Mouse (Mus musculus) midbrain, embryonic 13.5 days (tissue): Measurements from ENCODE around the gene C2cd4d. TPM values are rescaled to one million over a fixed set of nuclear protein-coding genes. Genes with fewer than 3 reads are reported as not detected.

Experiments used
- ATAC-seq: fragments of 200-750 bp; cut with Nextera tagmentation; 2 replicates; pipeline ENCODE4 v1.8.0; 2017; ENCODE audit warnings: mild to moderate bottlenecking, moderate TSS enrichment, moderate library complexity
- H3K27ac ChIP-seq: fragments of 300-500 bp; sonication (generic); 2 replicates; pipeline ENCODE4 v1.5.1; 2015; ENCODE audit warnings: inconsistent platforms, mild to moderate bottlenecking, moderate library complexity
- H3K27me3 ChIP-seq: fragments of 300-500 bp; sonication (generic); 2 replicates; pipeline ENCODE4 v1.6.1; 2015; ENCODE audit warnings: mild to moderate bottlenecking, inconsistent platforms
- H3K36me3 ChIP-seq: fragments of 300-500 bp; sonication (generic); 2 replicates; pipeline ENCODE4 v1.6.1; 2015; ENCODE audit warnings: mild to moderate bottlenecking, inconsistent platforms
- H3K4me1 ChIP-seq: fragments of 300-500 bp; sonication (generic); replicated peaks from 2 replicates; pipeline ENCODE4 v1.6.1; 2015; ENCODE audit warnings: inconsistent platforms
- H3K4me2 ChIP-seq: fragments of 300-500 bp; sonication (generic); replicated peaks from 2 replicates; pipeline ENCODE4 v1.6.1; 2015; ENCODE audit warnings: moderate library complexity, mild to moderate bottlenecking, inconsistent platforms
- H3K4me3 ChIP-seq: fragments of 300-500 bp; sonication (generic); replicated peaks from 2 replicates; pipeline ENCODE4 v1.5.1; 2015; ENCODE audit warnings: mild to moderate bottlenecking, inconsistent platforms
- H3K9ac ChIP-seq: fragments of 300-500 bp; sonication (generic); replicated peaks from 2 replicates; pipeline ENCODE4 v1.6.1; 2015; ENCODE audit warnings: mild to moderate bottlenecking, inconsistent platforms
- H3K9me3 ChIP-seq: fragments of 300-500 bp; sonication (generic); 2 replicates; pipeline ENCODE4 v1.6.1; 2016; ENCODE audit warnings: mild to moderate bottlenecking, inconsistent platforms
- WGBS: fragments of 180-500 bp; shearing (Covaris S2); methylation state at CpG from one replicate; pipeline ENCODE4 v1.1.7; 2015; 5-methylcytosine and 5-hydroxymethylcytosine counted together
- polyA plus RNA-seq: library from polyadenylated mRNA; unstranded; fragments of >200 nt; fragmentation: Nextera tagmentation; extraction: Ambion mirVana; gene quantifications from 2 replicates; pipeline ENCODE4 v1.2.1, GENCODE M21; 2015

The C2cd4d gene
- polyA plus RNA-seq, 1 experiment from 2014 or later, result 2.2 TPM

DNA sequence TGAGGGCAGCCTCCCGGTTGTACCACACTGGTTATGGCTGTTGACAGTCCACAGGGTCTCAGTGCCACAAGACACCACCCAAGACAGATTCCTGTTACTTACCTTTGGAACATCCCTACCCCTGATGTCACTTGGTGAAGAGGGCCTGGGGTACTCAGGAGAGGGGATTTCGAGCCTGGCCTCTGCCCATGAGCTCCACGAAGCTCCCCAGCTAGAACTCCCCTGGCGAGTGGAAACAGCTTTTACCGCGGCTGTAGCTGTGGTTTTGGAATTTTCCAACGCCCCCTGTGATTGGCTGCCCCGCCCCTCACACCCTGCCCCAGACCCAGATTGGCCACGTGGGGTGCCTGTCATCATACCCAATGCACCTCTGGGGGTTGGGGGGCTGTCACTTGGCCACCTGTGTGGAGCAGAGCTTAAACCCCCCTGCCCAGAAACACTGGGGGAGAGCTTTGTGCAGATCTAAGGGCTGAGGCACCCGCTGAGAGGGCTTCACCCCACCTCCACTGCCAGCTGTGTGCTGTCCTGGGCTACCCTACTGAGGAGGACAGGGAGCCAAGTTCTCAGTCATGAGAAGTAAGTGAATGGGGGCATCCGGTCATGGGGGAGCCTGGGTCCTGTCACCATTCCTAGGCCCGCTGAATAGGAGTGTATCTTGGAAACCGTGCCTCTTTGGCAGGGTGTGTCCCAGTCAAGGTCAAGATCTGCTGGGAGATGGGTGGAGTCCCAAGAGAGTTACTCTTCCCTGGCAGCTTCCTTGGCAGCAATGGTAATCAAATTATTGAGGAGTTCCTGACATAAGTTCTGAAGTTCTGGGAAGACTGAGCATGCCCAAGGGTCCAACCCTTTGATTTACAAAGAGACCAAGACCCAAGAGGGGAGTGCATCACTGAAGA is 15.0 kb downstream of the C2cd4d start:
- ATAC-seq, result no peak
- H3K27me3 ChIP-seq, result peaks cover 8% of the 10 kb centered on the region
- H3K27ac ChIP-seq, result no peak overlapping the region
- no peak overlapping the region for H3K9ac ChIP-seq
- no peak overlapping the region for H3K4me3 ChIP-seq
- WGBS, result 22% methylated on average over 13 of the region's 13 CpGs
- no peaks in the 10 kb centered on the region for H3K9me3 ChIP-seq
- H3K36me3 ChIP-seq, result no peaks in the 10 kb centered on the region
- H3K4me2 ChIP-seq, result no peak overlapping the region
- H3K4me1 ChIP-seq, result peaks cover 22% of the 10 kb centered on the region

DNA sequence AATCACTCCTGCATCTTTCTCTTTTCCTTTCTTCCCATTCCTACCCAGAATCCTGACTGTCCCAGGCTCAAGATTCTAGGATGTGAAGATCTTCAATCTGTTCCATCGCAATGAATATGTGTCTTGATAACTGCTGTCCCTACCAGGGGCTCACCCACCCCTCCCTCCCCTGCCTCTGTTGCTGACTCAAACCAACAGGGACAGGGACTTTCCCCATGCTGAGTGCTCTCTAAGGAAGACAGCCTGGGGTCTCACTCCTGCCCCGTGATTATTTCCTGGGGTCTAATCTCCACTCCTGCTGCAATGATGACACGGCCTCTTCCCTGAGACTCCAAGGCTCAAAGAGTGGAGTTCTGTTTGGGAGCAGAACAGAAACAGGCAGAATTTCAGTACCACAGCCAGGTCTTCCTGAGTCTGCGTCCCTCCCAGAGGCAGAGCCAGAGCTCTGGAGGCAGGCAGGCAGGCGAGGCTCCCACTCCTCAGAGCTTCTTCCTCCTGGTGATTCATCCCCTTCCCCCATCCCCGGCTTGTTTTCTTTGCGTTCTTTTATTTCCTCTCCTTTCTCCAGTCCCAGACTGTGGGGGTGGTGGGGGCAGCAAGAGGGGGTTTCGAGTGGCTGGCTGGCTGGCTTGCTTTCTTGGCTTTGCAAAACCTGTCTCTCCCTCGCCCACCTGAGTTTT is 17.7 kb downstream of the C2cd4d start:
- H3K4me3 ChIP-seq, result no peak overlapping the region
- no peak overlapping the region for H3K4me2 ChIP-seq
- H3K27ac ChIP-seq, result no peak overlapping the region
- H3K36me3 ChIP-seq, result no peaks in the 10 kb centered on the region
- no peak for ATAC-seq
- peaks cover 4% of the 10 kb centered on the region; the same call in 1 of the 2 replicates for H3K4me1 ChIP-seq
- H3K9ac ChIP-seq, result no peak overlapping the region
- no peaks in the 10 kb centered on the region for H3K9me3 ChIP-seq
- 0 out of 2 replicates have a peak, but pooled peaks cover under 1% of the 10 kb centered on the region for H3K27me3 ChIP-seq
- WGBS, result 26% methylated on average over 9 of the region's 9 CpGs

DNA sequence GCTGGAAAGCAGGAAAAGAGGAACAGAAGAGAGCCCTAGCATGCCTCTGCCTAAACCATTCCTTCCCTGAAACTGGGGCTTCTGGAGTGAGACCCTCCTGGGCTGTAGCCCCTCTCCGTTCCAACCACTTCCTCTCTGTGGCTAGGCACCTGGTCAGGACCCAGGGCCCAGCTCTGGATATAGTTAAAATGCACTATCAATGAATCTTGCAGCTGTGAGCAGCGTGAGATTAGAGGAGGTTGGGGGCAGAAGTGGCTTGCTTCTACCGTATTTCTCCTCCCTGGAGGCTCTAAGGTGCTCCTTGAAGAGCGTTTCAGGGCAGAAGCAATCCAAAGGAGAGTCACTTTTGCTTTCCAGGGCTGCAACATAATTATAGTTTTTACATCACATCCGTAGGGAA is 20.1 kb downstream of the C2cd4d start:
- Histone ChIP-seq H3K4me2 (no peak overlapping the region), H3K4me1 (peaks cover 4% of the 10 kb centered on the region; the same call in 1 of the 2 replicates), H3K36me3 (no peaks in the 10 kb centered on the region), H3K27ac (no peak overlapping the region), H3K9ac (no peak overlapping the region), H3K27me3 (no peaks in the 10 kb centered on the region), H3K9me3 (no peaks in the 10 kb centered on the region), H3K4me3 (no peak overlapping the region)
- ATAC-seq, result no peak
- whole genome bisulfite sequencing, result 74% methylated on average over 5 of the region's 5 CpGs

DNA sequence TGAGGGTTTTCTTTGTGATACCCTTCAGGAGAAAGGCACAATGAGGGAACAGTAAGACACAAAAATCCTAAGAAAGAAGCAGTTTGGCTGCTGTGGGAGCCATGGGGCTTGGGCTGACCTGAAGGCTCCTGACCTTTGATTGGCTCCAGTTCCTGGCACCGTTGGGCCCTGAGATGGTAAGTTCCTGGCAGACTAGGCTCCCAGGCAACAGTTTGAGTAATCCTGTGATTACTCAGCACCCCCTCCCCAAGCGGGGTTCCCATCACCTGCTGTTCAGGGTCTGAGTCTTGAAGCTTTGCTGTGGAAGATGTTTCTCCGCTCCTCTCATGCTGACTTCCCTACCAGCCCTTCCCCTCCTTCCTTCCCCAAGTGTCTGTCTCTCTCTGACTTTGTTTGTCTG is 21.2 kb downstream of the C2cd4d start:
- peaks cover 4% of the 10 kb centered on the region; the same call in 1 of the 2 replicates for H3K4me1 ChIP-seq
- H3K36me3 ChIP-seq, result no peaks in the 10 kb centered on the region
- no peak for ATAC-seq
- H3K4me3 ChIP-seq, result no peak overlapping the region
- 47% methylated on average over 3 of the region's 3 CpGs for WGBS
- no peaks in the 10 kb centered on the region for H3K27me3 ChIP-seq
- H3K9me3 ChIP-seq, result no peaks in the 10 kb centered on the region
- no peak overlapping the region for H3K9ac ChIP-seq
- no peak overlapping the region for H3K27ac ChIP-seq
- no peak overlapping the region for H3K4me2 ChIP-seq

DNA sequence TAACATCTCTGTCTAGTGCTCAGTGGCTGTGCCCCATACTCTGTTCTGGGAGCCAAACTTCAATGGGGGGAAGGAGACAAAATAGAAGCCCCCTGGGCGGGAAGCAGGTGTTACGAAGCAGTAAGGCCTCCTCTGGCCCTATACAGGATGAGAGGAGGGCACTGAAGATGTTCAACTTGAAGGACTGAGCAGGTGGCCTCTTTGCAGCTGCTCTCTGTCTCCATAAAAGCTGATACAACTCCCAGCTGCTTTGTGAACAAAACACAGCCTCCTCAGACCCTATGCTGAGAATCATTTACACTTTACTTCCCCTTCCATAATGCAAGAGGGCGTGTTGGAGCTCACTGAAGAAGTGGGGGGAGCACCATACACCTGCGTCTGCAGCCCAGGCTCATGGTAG is 24.4 kb downstream of the C2cd4d start:
- 65% methylated on average over 4 of the region's 4 CpGs for WGBS
- H3K27me3 ChIP-seq, result no peaks in the 10 kb centered on the region
- no peak overlapping the region for H3K4me2 ChIP-seq

DNA sequence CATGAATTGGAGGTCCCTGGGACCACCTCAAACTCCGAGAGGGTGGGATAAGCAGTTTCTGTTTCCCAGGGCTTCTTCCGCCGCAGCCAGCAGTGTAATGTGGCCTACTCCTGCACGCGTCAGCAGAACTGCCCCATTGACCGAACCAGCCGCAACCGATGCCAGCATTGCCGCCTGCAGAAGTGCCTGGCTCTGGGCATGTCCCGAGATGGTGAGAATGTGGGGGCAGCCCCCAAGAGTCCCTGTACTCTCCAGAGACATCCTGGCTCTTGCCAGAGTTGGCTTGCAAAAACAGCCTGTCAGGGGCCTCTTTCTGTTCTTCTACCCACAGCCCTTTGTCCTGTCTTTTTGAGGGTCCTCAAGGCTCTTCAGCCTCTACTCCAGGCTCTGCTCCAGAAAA is 25.2 kb downstream of the C2cd4d start:
- H3K4me1 ChIP-seq, result no peaks in the 10 kb centered on the region
- H3K9me3 ChIP-seq, result no peaks in the 10 kb centered on the region
- 95% methylated on average over 10 of the region's 10 CpGs for WGBS
- H3K27me3 ChIP-seq, result no peaks in the 10 kb centered on the region
- no peaks in the 10 kb centered on the region for H3K36me3 ChIP-seq
- no peak for ATAC-seq
- H3K4me3 ChIP-seq, result no peak overlapping the region
- H3K27ac ChIP-seq, result no peak overlapping the region
- no peak overlapping the region for H3K9ac ChIP-seq
- no peak overlapping the region for H3K4me2 ChIP-seq

More for the DNA sequence above, 24.4 kb downstream of the C2cd4d start:
- Histone ChIP-seq H3K27ac (no peak overlapping the region), H3K36me3 (no peaks in the 10 kb centered on the region), H3K9me3 (no peaks in the 10 kb centered on the region), H3K4me3 (no peak overlapping the region), H3K9ac (no peak overlapping the region), H3K4me1 (no peaks in the 10 kb centered on the region)
- ATAC-seq, result no peak

DNA sequence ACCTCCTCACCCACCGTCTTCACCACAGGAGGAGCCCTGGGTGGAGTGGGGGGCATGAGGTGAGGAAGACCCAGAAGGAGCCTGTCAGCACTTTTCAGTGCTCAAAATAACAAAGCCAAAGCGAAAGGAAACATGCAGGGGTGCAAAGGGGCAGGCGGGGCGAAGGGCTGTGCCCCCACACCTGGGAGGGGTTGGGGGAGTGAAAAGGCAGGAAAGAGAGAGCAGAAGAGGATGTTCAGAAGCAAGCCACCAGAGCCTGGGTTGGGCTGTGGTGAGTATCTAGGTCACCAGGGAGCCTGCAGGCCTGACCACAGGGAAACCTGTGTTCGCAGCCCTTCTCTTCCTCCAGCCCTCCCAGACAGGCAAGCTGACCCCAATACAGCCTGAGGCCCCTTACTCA is 25.8 kb downstream of the C2cd4d start:
- Histone ChIP-seq H3K4me3 (no peak overlapping the region), H3K4me2 (no peak overlapping the region), H3K27me3 (no peaks in the 10 kb centered on the region), H3K9ac (no peak overlapping the region), H3K27ac (no peak overlapping the region), H3K36me3 (no peaks in the 10 kb centered on the region), H3K4me1 (no peaks in the 10 kb centered on the region), H3K9me3 (no peaks in the 10 kb centered on the region)
- no peak for ATAC-seq
- 86% methylated on average over 5 of the region's 5 CpGs for WGBS

DNA sequence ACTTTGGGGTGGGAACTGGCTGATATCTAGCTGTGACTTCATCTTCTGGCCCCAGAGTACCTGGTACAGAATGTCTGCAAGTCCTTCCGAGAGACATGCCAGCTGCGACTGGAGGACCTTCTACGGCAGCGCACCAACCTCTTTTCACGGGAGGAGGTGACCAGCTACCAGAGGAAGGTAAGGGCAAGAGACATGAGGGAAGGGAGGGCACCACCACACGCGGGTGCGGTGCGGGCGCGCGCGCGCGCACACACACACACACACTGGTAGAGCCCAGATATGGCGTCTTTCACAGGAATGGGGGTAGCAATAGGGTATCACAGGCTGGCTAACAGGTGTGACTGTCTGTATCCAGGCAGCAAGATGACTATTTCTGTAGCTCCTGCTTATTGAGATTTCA is 27.2 kb downstream of the C2cd4d start:
- 92% methylated on average over 16 of the region's 16 CpGs for WGBS
- no peaks in the 10 kb centered on the region for H3K9me3 ChIP-seq
- H3K27ac ChIP-seq, result no peak overlapping the region
- no peak overlapping the region for H3K4me3 ChIP-seq
- no peaks in the 10 kb centered on the region for H3K4me1 ChIP-seq
- no peaks in the 10 kb centered on the region for H3K27me3 ChIP-seq
- no peak for ATAC-seq
- no peak overlapping the region for H3K4me2 ChIP-seq
- H3K9ac ChIP-seq, result no peak overlapping the region
- no peaks in the 10 kb centered on the region for H3K36me3 ChIP-seq

DNA sequence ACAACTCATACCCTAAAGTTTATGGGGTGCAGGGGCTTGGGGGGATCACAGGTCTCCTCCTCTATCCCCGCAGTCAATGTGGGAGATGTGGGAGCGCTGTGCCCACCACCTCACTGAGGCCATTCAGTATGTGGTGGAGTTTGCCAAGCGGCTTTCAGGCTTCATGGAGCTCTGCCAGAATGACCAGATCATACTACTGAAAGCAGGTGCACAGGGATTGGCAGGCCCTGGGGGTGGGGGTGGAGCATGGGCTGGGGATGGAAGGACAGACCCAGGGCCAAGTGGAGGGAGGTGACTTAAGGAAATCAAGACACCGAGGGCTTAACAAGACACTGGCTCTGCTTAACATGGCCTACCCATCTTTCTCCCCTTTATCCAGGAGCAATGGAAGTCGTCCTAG is 28.8 kb downstream of the C2cd4d start:
- no peaks in the 10 kb centered on the region for H3K4me1 ChIP-seq
- H3K36me3 ChIP-seq, result no peaks in the 10 kb centered on the region
- H3K4me3 ChIP-seq, result no peak overlapping the region
- no peak overlapping the region for H3K27ac ChIP-seq
- no peak overlapping the region for H3K9ac ChIP-seq
- no peaks in the 10 kb centered on the region for H3K27me3 ChIP-seq
- H3K4me2 ChIP-seq, result no peak overlapping the region
- 86% methylated on average over 5 of the region's 5 CpGs for WGBS
- ATAC-seq, result no peak
- no peaks in the 10 kb centered on the region for H3K9me3 ChIP-seq

DNA sequence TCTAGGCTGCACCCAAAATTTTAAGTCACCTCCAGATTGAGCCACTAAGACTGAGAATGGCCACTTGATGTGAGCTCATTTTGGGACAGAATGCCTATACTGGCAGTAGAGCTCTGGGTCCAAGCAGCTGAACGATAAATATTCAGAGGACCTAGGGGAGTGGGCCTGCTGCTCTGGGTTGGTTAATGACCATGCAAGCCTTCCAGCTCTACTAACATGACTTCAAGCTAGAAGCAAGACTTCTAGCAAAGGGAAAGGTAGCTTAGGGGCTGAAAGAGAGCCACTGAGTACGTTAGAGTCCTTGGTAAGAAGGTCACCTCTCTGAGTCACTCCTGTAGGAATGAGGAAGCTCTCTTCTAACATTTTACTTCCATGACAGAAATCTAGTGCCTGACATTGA is 29.9 kb downstream of the C2cd4d start:
- H3K4me1 ChIP-seq, result no peaks in the 10 kb centered on the region
- peaks cover 3% of the 10 kb centered on the region for H3K27me3 ChIP-seq
- no peak overlapping the region for H3K4me2 ChIP-seq
- no peak overlapping the region for H3K27ac ChIP-seq
- no peak for ATAC-seq
- H3K4me3 ChIP-seq, result no peak overlapping the region
- H3K36me3 ChIP-seq, result no peaks in the 10 kb centered on the region
- WGBS, result 88% methylated on average over 2 of the region's 2 CpGs
- H3K9ac ChIP-seq, result no peak overlapping the region
- no peaks in the 10 kb centered on the region for H3K9me3 ChIP-seq

DNA sequence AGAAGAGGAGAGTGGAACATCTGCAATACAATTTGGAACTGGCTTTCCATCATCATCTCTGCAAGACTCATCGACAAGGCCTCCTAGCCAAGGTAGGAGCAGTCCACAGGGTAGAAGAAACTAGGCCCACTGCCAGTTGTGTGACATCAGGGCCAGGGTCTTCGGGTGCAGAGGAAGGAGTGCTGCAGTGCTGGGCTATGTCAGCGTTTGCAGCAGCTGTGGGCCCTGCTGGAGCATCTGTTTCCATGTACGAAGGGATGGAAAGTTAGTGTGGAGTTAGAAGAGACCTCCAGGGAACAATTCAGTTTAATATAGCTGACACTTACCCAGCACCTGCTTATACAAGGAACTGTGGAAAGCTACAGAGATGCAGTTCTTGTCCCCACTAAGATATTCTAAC is 30.8 kb downstream of the C2cd4d start:
- H3K4me1 ChIP-seq, result no peaks in the 10 kb centered on the region
- no peaks in the 10 kb centered on the region for H3K9me3 ChIP-seq
- no peaks in the 10 kb centered on the region for H3K36me3 ChIP-seq
- no peak overlapping the region for H3K9ac ChIP-seq
- no peak overlapping the region for H3K4me3 ChIP-seq
- H3K27me3 ChIP-seq, result peaks cover 11% of the 10 kb centered on the region
- WGBS, result 79% methylated on average over 4 of the region's 4 CpGs
- ATAC-seq, result no peak
- H3K27ac ChIP-seq, result no peak overlapping the region
- no peak overlapping the region for H3K4me2 ChIP-seq

DNA sequence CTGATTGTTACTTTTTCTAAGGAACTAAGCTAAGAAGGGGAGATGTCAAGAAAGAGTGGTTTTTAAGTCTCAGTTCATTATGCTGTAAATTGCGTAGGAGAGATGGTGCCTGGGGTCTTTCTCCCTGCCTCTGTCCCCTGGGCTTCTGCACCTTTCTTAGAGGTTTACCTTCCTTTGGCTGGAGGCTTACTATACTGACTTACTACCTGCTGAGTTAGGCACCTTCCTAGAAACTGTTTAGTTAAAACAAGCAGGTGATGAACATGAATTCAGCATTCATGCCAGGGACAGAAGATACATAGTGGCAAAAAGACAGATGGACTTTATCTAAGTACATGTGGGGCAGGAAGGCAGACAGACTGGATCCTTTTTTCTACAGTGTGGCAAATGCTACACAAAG is 34.1 kb downstream of the C2cd4d start:
- Histone ChIP-seq H3K36me3 (no peaks in the 10 kb centered on the region), H3K4me1 (peaks cover 20% of the 10 kb centered on the region), H3K4me2 (no peak overlapping the region), H3K4me3 (no peak overlapping the region), H3K27me3 (peaks cover 18% of the 10 kb centered on the region), H3K27ac (no peak overlapping the region), H3K9me3 (no peaks in the 10 kb centered on the region), H3K9ac (no peak overlapping the region)
- 83% methylated on average over 1 of the region's 1 CpGs for WGBS
- no peak for ATAC-seq
